Mouse (Mus musculus) liver, embryonic 14.5 days (tissue): ENCODE results near the gene Gm2115.

Experiments used
- CTCF ChIP-seq: IDR thresholded peaks from 2 replicates; pipeline ENCODE4 v1.5.1; 2016; ENCODE audit warnings: antibody characterized with exemption, low read depth, control low read depth
- EP300 ChIP-seq: IDR thresholded peaks from 2 replicates; pipeline ENCODE4 v1.6.1; 2016; ENCODE audit warnings: antibody characterized with exemption, low read depth

- no peak for TF ChIP-seq EP300
- TF ChIP-seq CTCF, result no peak
Observed at GRCm38 (mm10) chr7:84579769-84580168, 51.0 kb downstream of the Gm2115 start.
